Mouse (Mus musculus) embryo, embryonic 11 days (tissue): Measurements from ENCODE around the gene B4galt2.
A peak's percentile ranks its signal among the peaks of the same experiment; 100 is the strongest.

Experiments
- DNase-seq: peaks from one replicate; pipeline ENCODE4 v3.0.0-alpha.2; 2015

B4galt2 gene

DNA sequence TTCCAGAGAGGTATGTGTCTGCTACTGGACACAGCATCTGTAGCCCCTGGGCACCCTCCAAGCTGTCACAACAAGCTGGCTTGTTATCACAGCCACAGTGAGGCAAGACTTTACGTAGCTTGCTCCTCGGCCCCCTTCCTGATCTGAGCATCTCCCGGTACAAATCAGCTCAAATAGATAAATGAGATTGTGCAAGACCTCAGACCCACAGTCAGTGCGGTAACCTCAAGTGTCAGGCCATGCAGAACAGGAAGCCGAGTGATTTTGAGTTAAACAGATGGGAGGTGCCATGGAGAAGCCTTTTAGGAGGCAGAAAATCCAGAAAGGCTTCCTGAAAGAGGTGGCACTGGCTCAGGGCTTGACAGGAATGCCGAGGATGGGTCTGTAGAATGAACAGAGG, 16.3 kb downstream of the B4galt2 start:
- no peak for DNase-seq

GRCm38 (mm10) chr4:117866083-117866482, 17.2 kb downstream of the B4galt2 start:
- no peak for DNase-seq

- DNase-seq, result no peak
Observed at GRCm38 (mm10) chr4:117862823-117863222, 20.5 kb downstream of the B4galt2 start.

DNA sequence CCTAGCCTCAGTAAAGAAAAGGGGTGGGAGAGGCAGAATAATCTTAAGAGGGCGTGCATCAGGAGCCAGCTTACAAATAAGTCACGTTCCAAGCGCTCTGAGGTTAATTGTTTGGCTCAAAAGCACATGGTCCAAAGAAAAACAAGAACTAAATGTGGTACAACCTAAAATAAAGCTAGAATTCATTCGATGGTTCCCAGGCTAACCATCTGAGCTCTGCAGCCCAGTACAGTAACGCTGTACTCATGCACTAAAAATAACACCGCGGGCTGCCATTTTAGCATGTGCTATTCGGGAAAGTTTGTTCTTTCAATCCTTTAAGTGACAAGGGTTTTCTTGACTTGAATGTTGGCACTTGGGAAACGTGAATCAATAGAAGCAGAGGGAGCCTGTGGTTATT, 22.7 kb downstream of the B4galt2 start:
- no peak for DNase-seq

DNA sequence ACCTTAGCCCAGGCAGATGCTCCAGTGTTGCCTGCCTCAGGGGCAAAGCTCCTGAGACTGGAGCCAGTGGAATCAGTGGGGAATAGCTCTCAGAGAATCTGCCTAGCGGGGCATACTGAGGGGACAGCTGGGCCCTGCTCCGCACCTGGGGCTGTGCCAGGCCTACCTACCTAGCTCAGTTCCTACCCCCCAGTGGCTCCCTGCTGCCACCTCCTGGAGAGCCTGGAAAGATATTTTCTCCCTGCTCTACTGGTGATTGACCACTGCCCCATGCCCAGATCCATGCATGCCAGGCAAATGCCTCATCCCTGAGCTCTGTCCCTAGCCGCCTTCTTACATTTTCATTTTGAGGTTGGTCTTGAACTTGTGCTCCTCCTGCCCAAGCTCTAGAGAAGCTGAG, 24.5 kb downstream of the B4galt2 start:
- no peak for DNase-seq

DNA sequence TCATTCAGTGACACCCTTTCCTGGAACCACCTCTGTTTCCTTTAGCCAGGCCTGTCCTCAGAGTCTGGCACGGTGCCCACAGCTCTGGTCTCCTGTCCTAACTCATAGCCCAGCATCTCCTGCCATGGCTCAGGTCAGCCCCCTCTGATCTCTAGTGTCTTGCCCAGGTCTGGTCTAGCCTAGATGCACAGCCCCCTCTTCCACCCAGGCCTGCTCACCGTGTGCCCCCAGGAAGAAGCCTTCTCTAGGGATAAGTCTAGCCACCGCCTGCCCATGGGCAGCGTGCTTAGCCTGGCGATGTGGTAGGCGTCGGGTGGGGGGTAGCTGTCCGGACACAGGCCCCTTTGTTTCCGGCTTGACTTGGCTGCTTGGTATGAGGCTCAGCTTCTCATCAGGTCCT, 28.1 kb downstream of the B4galt2 start:
- DNase-seq, result no peak

DNA sequence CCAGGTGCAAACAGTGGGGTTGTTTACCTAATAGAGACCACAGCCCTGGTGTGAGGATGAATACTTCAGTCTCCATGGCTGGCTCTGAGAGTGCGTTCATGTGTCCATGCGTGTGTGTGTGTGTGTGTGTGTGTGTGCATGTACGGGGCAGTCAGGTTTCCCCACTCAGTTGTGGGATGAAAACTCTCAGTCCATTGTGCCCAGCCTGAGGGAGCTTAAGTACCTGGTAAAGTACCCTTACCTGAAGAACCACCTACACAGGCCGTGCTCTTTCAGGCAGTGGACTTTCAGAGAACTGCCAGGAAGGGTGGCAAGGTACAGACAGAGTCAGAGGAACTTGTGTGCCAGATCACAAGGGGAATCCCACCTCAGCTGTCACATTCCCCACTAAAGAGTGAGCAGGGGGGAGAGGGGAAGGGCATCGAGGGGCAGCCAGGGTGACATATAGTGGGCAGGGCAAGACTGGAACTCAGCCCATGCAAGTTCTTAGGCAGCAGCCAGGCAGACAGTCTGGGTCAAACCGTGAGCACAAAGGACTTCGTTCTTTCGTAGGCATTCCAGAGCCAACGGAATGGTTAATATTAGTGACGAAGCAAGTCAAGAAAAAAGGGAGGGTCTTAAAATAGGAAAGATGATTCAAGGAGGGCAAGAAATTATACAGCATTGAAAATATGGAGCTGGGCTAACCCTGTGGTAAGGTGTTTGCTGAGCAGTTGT, 31.0 kb downstream of the B4galt2 start:
- no peak for DNase-seq

DNA sequence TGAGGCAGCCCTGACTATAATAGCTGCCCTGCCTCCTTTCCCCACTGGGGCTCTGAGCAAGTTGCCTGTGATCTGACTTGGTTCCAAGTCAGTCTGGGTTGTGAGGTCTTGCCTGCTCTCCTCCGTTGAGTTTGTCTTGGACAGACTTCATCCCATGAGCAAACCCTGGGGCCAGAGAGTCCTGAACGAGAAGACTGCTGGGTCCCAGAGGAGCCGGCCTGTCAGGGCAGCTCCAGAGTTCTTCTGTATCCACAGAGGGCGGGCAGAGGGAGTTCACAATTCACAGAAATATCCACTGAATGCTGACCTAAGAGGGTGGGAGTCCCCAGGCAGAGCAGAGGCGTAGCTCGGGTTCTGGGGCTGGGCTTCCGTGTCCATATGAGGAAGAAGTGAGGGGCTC, 32.4 kb downstream of the B4galt2 start:
- DNase-seq, result no peak

DNA sequence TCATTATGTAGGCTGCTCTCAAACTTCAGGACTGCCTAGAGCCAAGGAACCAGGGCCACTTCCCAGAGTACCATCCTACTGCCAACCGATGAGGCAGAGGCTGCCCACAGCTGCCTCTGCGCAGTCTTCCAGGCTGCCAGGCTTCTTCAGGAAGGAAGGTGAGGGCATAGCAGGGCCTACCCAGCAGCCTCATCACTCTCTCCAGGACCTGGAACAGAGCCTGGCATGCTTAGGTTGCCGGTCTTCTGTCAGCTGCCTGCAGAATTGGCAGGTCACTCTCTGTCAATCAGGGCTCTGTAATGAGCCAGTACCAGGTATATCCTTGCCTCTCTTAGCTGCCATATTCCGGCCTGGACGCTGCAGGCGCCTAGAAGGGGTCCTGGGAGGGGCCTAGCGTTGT, 33.1 kb downstream of the B4galt2 start:
- no peak for DNase-seq

DNA sequence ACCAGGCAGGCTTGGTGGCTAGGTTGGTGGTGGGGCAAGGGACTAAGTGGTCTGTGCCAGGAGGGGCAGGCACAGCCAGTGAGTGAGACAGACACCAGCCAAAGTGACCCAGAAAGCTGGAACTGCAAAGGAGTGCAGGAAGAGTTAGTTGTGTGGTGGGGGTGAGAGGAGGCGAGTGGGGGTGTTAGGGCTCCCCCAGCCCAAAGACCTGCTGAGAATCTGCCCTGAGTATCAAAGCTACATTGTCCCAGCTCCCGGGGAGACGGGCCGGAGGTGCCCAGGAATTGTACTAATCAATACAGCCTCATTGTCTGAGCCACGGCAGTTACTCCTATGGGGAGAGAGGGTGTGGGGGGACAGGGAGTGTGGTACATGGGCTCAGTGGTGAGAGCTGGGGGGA, 33.8 kb downstream of the B4galt2 start:
- DNase-seq, result no peak

- DNase-seq, result no peak
Observed at GRCm38 (mm10) chr4:117849063-117849462, 34.2 kb downstream of the B4galt2 start.

- peak; percentile 37 for DNase-seq
Observed at GRCm38 (mm10) chr4:117847011-117847410, 36.3 kb downstream of the B4galt2 start.

DNA sequence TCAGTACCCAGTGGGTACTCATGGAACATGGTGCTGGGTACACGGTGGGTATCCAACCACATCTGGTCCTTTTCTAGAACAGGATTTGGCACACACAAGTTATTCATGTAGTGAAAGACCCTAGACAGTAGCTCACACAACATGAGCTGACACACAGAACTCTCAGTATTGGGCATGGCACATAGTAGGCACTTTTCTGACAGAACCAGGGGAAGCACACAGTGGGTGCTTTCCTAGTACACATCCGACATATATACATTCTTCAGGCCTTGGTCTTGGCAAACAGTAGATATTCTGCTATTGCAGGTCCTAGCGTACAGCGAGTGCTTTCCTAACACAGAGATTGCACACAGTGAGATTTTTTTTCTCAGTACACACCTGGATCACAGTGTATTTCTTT, 37.0 kb downstream of the B4galt2 start:
- DNase-seq, result no peak

GRCm38 (mm10) chr4:117845316-117845715, 38.0 kb downstream of the B4galt2 start:
- DNase-seq, result no peak

- DNase-seq, result no peak
Observed at GRCm38 (mm10) chr4:117844467-117844866, 38.8 kb downstream of the B4galt2 start.

- DNase-seq, result no peak
Observed at GRCm38 (mm10) chr4:117843101-117843500, 40.2 kb downstream of the B4galt2 start.

DNA sequence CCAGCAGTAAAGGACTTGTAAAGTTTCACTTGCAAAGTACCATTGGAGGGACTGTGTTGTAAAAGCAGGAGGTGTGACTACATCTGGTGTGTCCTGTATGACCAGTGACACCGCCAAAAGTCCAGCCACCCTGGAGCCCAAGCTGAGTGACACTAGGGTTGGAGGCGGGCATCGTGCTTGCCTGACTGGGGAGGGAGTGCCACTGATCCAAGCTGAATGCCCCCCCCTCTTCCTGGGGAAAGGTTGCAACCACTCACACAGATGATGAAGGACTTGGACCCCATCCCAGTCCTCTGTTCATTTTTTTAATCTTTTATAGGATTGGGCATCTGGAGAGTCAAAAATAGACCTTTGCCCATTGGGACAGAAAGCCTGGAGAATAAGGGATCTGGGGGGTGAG, 41.7 kb downstream of the B4galt2 start:
- DNase-seq, result no peak

DNA sequence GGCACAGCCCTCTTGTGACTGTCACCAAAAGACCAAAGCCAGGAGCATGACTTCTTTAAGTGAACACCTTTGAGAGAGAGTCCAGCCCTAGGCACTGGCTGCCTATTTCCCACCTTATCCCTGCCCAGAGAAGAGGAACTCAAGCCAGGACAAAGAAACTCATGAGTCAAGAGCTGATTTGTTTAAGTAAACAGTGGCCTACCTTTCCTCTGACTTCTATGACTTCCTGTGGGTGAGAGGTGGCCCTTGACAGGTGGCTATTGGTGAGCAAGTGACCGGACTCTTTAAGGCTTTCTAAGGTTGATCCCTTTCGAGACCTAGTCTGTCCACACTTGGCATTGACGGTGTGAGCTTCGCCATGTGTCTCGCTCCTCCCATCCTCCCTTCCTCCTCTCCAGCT, 42.5 kb downstream of the B4galt2 start:
- DNase-seq, result no peak

GRCm38 (mm10) chr4:117839366-117839765, 43.9 kb downstream of the B4galt2 start:
- DNase-seq, result no peak

DNA sequence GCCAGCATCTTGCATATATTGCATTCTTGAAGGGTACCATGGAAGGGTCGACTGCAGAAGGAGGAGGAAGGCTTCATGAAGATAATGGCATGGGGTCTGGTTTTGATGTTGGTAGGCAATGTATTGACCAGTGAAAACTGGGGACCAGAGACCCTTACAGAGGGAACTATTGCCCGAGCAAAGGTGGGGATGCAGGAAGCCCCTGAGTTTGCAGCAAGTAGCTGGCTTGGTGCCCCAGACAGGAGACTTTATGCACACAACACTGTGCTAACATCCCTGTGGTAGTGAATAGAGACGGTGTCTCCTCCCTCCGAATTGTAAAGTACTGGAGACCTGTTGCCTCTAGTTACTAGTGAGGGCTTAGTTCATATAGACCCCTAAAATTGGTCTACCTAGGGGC, 46.0 kb downstream of the B4galt2 start:
- no peak for DNase-seq

- peak; percentile 96 for DNase-seq
Observed at GRCm38 (mm10) chr4:117836204-117836767, 47.0 kb downstream of the B4galt2 start.

- DNase-seq, result peak; percentile 65
Observed at GRCm38 (mm10) chr4:117835531-117836111, 47.7 kb downstream of the B4galt2 start.

DNA sequence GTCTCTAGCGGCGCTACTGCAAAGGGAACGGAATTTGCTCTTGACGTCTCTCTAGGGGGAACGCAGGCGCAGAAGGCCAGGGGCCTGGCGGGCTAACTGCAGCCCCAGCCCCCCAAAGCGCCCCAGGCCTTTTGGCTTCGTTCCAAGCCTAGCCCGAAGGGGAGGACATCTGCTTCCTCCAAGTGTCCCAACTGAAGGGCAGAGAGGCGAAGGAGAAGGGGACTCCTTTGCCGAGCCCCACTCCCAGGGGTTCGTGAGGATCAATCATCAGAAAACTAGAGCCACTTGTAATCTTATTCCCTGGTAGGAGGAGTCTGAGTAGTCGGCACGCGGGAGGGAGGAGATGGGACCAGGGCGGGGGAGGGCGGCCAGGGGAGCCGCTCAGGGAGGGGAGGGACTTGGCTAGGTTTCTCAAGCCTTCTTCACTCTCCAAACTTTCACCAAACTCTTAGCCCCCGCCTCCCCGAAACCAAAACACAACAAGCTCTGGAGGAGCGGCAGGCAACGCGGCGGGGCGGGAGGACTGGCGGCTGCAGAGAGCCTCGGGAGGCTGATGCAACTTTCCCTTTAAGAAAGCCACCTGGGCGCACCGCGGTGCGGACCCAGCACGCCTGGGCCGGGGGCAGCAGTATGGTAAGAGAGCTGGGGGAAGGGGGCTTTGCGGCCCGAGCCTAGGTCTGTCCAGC, 48.3 kb downstream of the B4galt2 start:
- peak; percentile 87 for DNase-seq

GRCm38 (mm10) chr4:117834457-117834844, 48.8 kb downstream of the B4galt2 start, which contains the start of gene Slc6a9:
Gene Slc6a9, plus strand, starts transcription at chr4:117834506.
- no peak for DNase-seq
